Mouse (Mus musculus) testis, adult 10 weeks (tissue): ENCODE data around the gene Asphd1. TPM values are rescaled to one million over a fixed set of nuclear protein-coding genes. Genes with fewer than 3 reads are reported as not detected.

Experiments
- polyA plus RNA-seq: library from polyadenylated mRNA; stranded (reverse); fragments of 350-450 nt; fragmentation: Illumina TruSeq; extraction: RNeasy Lipid Tissue Mini Kit (QIAGEN cat#74804); gene quantifications from one replicate; pipeline ENCODE4 v1.2.3, GENCODE M21; 2014; ENCODE audit warnings: low read depth, low replicate concordance

Gene Asphd1
- polyA plus RNA-seq: not detected

GRCm38 (mm10) chr7:126949403-126949792 is at the start of gene Asphd1:
TSS of gene Asphd1 (minus strand) at chr7:126949582.

GRCm38 (mm10) chr7:126975950-126976866 is 26.8 kb upstream of the Asphd1 start, which contains the start of gene Cdiptos:
TSS of gene Cdiptos (minus strand) at chr7:126976098.

DNA sequence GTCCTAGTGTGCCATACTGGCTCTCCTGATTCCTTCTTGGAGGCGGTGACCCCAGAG is 26.3 kb upstream of the Asphd1 start, which contains the start of gene Cdipt:
Gene Cdipt (plus strand): TSS at position 22 of the 57 bp plus-strand sequence.

DNA sequence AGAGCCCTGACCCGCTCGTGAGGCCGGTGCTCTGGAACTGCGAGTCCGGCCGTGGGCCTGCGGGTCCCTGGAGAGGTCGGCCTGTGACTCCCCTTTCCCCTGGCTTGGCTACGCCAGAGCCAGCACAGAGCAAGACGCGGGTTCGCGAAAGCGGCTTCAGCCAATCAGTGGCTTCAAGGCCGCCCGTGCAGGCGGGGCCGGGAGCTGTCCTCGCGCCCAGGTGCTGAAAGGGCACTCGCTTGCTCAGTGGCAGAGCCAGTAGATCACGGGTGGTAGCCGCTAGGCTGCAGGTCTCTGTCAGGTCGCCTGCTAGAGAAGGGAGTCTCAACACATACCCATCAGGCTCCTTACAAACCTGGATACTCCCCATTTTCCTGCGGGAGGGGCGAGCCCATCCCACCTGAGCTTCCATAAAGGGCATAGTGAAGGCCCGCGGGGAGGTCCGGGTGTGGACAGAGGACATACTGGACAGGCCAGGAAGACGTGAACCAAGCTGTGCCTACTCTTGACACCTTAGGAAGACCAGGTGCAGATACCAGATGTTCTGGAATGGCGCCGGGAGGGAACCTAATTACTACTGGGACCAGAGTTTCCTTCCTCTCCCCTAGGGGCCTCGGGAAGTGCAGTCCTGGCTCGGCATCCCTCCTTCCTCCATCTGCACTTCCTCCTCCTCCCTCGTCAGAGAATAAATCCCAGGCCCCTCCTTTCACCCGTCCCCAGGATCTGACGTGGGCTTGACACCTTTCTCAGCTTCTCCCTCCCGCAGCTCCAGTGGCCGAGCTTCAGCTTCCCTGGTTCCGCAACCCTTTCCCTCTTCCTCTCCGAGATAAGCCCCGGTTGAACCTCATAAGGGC is 638 bp upstream of the Asphd1 start, which contains the start of gene Sez6l2:
Gene Sez6l2 (plus strand): TSS at position 771 of the 854 bp plus-strand sequence.

GRCm38 (mm10) chr7:126928384-126929037 is 20.9 kb downstream of the Asphd1 start, which contains the start of gene Kctd13:
TSS of gene Kctd13 (plus strand) at chr7:126928879.

DNA sequence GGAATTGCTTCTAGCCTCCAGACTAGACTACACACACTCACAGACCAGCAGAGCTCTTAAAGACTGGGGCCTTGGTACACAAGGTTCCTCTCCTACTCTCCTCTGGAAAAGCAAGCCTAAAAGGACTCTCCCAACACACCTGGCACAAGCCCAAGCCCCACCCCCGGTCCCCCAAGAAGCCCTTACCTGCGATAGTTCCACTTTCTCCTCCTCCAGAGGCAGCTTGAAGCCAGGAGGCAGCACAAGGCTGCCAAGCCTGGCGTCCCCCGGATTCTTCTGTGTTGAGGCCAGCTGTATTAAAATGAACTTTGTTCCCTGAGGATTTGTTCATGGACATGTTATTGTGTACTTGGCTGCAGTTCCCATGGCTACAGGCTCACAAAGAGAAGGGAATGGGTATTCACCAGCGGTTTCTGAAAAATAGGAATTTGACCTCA is 26.7 kb downstream of the Asphd1 start, which contains the start of gene Tmem219:
Gene Tmem219 (minus strand): TSS at position 294 of the 437 bp plus-strand sequence.

Other genes starting within 250 kb of the Asphd1 start
- gene Coro1a, start 241.8 kb downstream of the Asphd1 start, polyA plus RNA-seq: not detected
- 33.6 TPM for gene Mapk3, start 190.0 kb downstream of the Asphd1 start, polyA plus RNA-seq
- gene Gdpd3, start 183.2 kb downstream of the Asphd1 start, polyA plus RNA-seq: 0.38 TPM
- 5.6 TPM for gene Ypel3, start 172.6 kb downstream of the Asphd1 start, polyA plus RNA-seq
- gene Tbx6, start 168.1 kb downstream of the Asphd1 start, polyA plus RNA-seq: not detected
- 58.9 TPM for gene Ppp4c, start 157.1 kb downstream of the Asphd1 start, polyA plus RNA-seq
- 2.7 TPM for gene Fam57b, start 151.9 kb downstream of the Asphd1 start, polyA plus RNA-seq
- gene 4930451I11Rik, start 117.9 kb downstream of the Asphd1 start, polyA plus RNA-seq: 39.4 TPM
- 0.42 TPM for gene Doc2a, start 102.2 kb downstream of the Asphd1 start, polyA plus RNA-seq
- 101 TPM for gene Hirip3, start 87.6 kb downstream of the Asphd1 start, polyA plus RNA-seq
- gene Ino80e, start 87.2 kb downstream of the Asphd1 start, polyA plus RNA-seq: 26.9 TPM
- gene Taok2, start 64.9 kb downstream of the Asphd1 start, polyA plus RNA-seq: 7.7 TPM
- gene Tmem219, start 26.7 kb downstream of the Asphd1 start, polyA plus RNA-seq: 5.4 TPM
- gene Kctd13, start 20.7 kb downstream of the Asphd1 start, polyA plus RNA-seq: 9.1 TPM
- gene Sez6l2, start 981 bp upstream of the Asphd1 start, polyA plus RNA-seq: 3.2 TPM
- gene Cdipt, start 26.3 kb upstream of the Asphd1 start, polyA plus RNA-seq: 7.6 TPM
- gene Cdiptos, start 26.5 kb upstream of the Asphd1 start, polyA plus RNA-seq: 527 TPM
- 0.11 TPM for gene Mvp, start 65.0 kb upstream of the Asphd1 start, polyA plus RNA-seq
- gene Pagr1b, start 66.9 kb upstream of the Asphd1 start, polyA plus RNA-seq: not detected
- gene Pagr1a, start 67.8 kb upstream of the Asphd1 start, polyA plus RNA-seq: not detected
- gene Gm42742, start 71.5 kb upstream of the Asphd1 start, polyA plus RNA-seq: 0.80 TPM
- gene Prrt2, start 71.6 kb upstream of the Asphd1 start, polyA plus RNA-seq: 0.22 TPM
- gene Maz, start 77.5 kb upstream of the Asphd1 start, polyA plus RNA-seq: 14.6 TPM
- gene Kif22, start 92.9 kb upstream of the Asphd1 start, polyA plus RNA-seq: 12.4 TPM
- gene Zg16, start 137.7 kb upstream of the Asphd1 start, polyA plus RNA-seq: not detected
- 1.8 TPM for gene AI467606, start 141.8 kb upstream of the Asphd1 start, polyA plus RNA-seq
- not detected for gene Qprt, start 172.6 kb upstream of the Asphd1 start, polyA plus RNA-seq
- 0.07 TPM for gene Spn, start 188.2 kb upstream of the Asphd1 start, polyA plus RNA-seq
- 8.9 TPM for gene Cd2bp2, start 246.5 kb upstream of the Asphd1 start, polyA plus RNA-seq